Mouse (Mus musculus): Measurements from ENCODE around the gene Tmem269.
A peak's percentile ranks its signal among the peaks of the same experiment; 100 is the strongest.

GRCm38 (mm10) chr4:119195582-119196320 lies 22.3 kb downstream of the Tmem269 start:
- TF ChIP-seq CTCF (IDR thresholded peaks at IDR 0.05; ENCODE audit: control insufficient read depth, insufficient read depth, low read length) (no peak; the same call in 1 of the 2 replicates), POLR2A (IDR thresholded peaks at IDR 0.05; ENCODE audit: borderline replicate concordance, control insufficient read depth, low read depth, low read length) (0 out of 2 replicates have a peak, but pooled peaks have one; percentile 2)

Data from bone marrow, adult 2 months (tissue).